Mouse (Mus musculus): Measurements from ENCODE around the gene Cand1. TPM values are rescaled to one million over a fixed set of nuclear protein-coding genes. Genes with fewer than 3 reads are reported as not detected.

Cand1 gene
- total and polyA plus RNA-seq, 3 experiments = 59.4 to 187 (median 161) TPM

GRCm38 (mm10) chr10:119274333-119274732 lies 34.5 kb upstream of the Cand1 start:
- no peak for DNase-seq (ENCODE audit: low read depth, low spot score)
- Histone ChIP-seq H3K9ac (ENCODE audit: control insufficient read depth, low read depth, low read length, poor library complexity, severe bottlenecking) (no peak overlapping the region), H3K79me2 (ENCODE audit: control insufficient read depth, insufficient read depth, low read length, poor library complexity) (no peaks in the 10 kb centered on the region), H3K4me1 (ENCODE audit: control insufficient read depth in 1 of 2, insufficient read depth in 2 of 2, low read length in 2 of 2) (no peaks in the 10 kb centered on the region), H3K36me3 (ENCODE audit: control insufficient read depth in 1 of 2, insufficient read depth in 2 of 2, low read length in 2 of 2) (no peaks in the 10 kb centered on the region), H3K27ac (ENCODE audit: control insufficient read depth, low read depth, low read length) (no peak overlapping the region), H3K9me3 (replicated peaks; ENCODE audit: insufficient read depth, low read length) (no peaks in the 10 kb centered on the region), H3K4me3 (ENCODE audit: control insufficient read depth in 1 of 2, insufficient read depth in 1 of 2, low read depth in 2 of 2, low read length in 2 of 2) (no peak overlapping the region), H3K27me3 (ENCODE audit: control insufficient read depth in 1 of 2, insufficient read depth in 2 of 2, low read length in 2 of 2) (no peaks in the 10 kb centered on the region)
- TF ChIP-seq TCF12 (IDR thresholded peaks at IDR 0.05; ENCODE audit: low read depth, low read length) (no peak), USF2 (IDR thresholded peaks at IDR 0.05; ENCODE audit: borderline replicate concordance in 1 of 2, insufficient read depth in 1 of 2, low read depth in 1 of 2, low read length in 2 of 2) (no peak), CTCF (IDR thresholded peaks at IDR 0.05 in 2 of 3, conservative IDR thresholded peaks at IDR 0.05 in 1 of 3; ENCODE audit: control insufficient read depth in 1 of 3, insufficient read depth in 1 of 3, low read depth in 2 of 3, low read length in 3 of 3, poor library complexity in 1 of 3, severe bottlenecking in 1 of 3) (no peak), UBTF (IDR thresholded peaks at IDR 0.05; ENCODE audit: borderline replicate concordance, insufficient read depth, low read depth, low read length) (no peak), HCFC1 (IDR thresholded peaks at IDR 0.05; ENCODE audit: low read depth, low read length) (no peak), SIN3A (IDR thresholded peaks at IDR 0.05; ENCODE audit: low read length) (no peak), MAFK (IDR thresholded peaks at IDR 0.05; ENCODE audit: borderline replicate concordance, low read depth, low read length) (no peak), MAX (IDR thresholded peaks at IDR 0.05; ENCODE audit: low read length) (no peak), BHLHE40 (IDR thresholded peaks at IDR 0.05; ENCODE audit: borderline replicate concordance, low read depth, low read length) (no peak), KAT2A (conservative IDR thresholded peaks at IDR 0.05; ENCODE audit: low read depth, low read length) (no peak), POLR2A (IDR thresholded peaks at IDR 0.05; ENCODE audit: control insufficient read depth in 1 of 2, insufficient read depth in 1 of 2, low read depth in 1 of 2, low read length in 2 of 2, poor library complexity in 1 of 2) (no peak)

GRCm38 (mm10) chr10:119272536-119272935 lies 32.7 kb upstream of the Cand1 start:
- Histone ChIP-seq H3K27ac (ENCODE audit: control insufficient read depth, low read depth, low read length) (no peak overlapping the region), H3K79me2 (ENCODE audit: control insufficient read depth, insufficient read depth, low read length, poor library complexity) (no peaks in the 10 kb centered on the region), H3K4me1 (ENCODE audit: control insufficient read depth in 1 of 2, insufficient read depth in 2 of 2, low read length in 2 of 2) (no peaks in the 10 kb centered on the region), H3K9me3 (replicated peaks; ENCODE audit: insufficient read depth, low read length) (no peaks in the 10 kb centered on the region), H3K4me3 (ENCODE audit: control insufficient read depth in 1 of 2, insufficient read depth in 1 of 2, low read depth in 2 of 2, low read length in 2 of 2) (no peak overlapping the region), H3K27me3 (ENCODE audit: control insufficient read depth in 1 of 2, insufficient read depth in 2 of 2, low read length in 2 of 2) (no peaks in the 10 kb centered on the region), H3K9ac (ENCODE audit: control insufficient read depth, low read depth, low read length, poor library complexity, severe bottlenecking) (no peak overlapping the region), H3K36me3 (ENCODE audit: control insufficient read depth in 1 of 2, insufficient read depth in 2 of 2, low read length in 2 of 2) (no peaks in the 10 kb centered on the region)
- no peak for DNase-seq (ENCODE audit: low read depth, low spot score)
- no peak for TF ChIP-seq KAT2A (conservative IDR thresholded peaks at IDR 0.05; ENCODE audit: low read depth, low read length)
- TF ChIP-seq MAX (IDR thresholded peaks at IDR 0.05; ENCODE audit: low read length) = no peak

- H3K4me3 ChIP-seq (ENCODE audit: control insufficient read depth in 1 of 2, insufficient read depth in 1 of 2, low read depth in 2 of 2, low read length in 2 of 2) = no peak overlapping the region
- no peak for TF ChIP-seq MAX (IDR thresholded peaks at IDR 0.05; ENCODE audit: low read length)
- no peak for TF ChIP-seq POLR2AphosphoS2 (IDR thresholded peaks at IDR 0.05; ENCODE audit: low read length)
- TF ChIP-seq ELF1 (IDR thresholded peaks at IDR 0.05; ENCODE audit: low read depth, low read length) = no peak
- no peak for DNase-seq (ENCODE audit: low read depth, low spot score)
- no peaks in the 10 kb centered on the region for H3K79me2 ChIP-seq (ENCODE audit: control insufficient read depth, insufficient read depth, low read length, poor library complexity)
- H3K27ac ChIP-seq (ENCODE audit: control insufficient read depth, low read depth, low read length) = no peak overlapping the region
- H3K27me3 ChIP-seq (ENCODE audit: control insufficient read depth in 1 of 2, insufficient read depth in 2 of 2, low read length in 2 of 2) = no peaks in the 10 kb centered on the region
- no peaks in the 10 kb centered on the region for H3K36me3 ChIP-seq (ENCODE audit: control insufficient read depth in 1 of 2, insufficient read depth in 2 of 2, low read length in 2 of 2)
- no peaks in the 10 kb centered on the region for H3K4me1 ChIP-seq (ENCODE audit: control insufficient read depth in 1 of 2, insufficient read depth in 2 of 2, low read length in 2 of 2)
- no peaks in the 10 kb centered on the region for H3K9me3 ChIP-seq (replicated peaks; ENCODE audit: insufficient read depth, low read length)
- H3K9ac ChIP-seq (ENCODE audit: control insufficient read depth, low read depth, low read length, poor library complexity, severe bottlenecking) = no peak overlapping the region
Measured at GRCm38 (mm10) chr10:119272005-119272404, 32.1 kb upstream of the Cand1 start.
